ENCODE assay signal across 8 mouse cellular contexts in the genomic region with DNA sequence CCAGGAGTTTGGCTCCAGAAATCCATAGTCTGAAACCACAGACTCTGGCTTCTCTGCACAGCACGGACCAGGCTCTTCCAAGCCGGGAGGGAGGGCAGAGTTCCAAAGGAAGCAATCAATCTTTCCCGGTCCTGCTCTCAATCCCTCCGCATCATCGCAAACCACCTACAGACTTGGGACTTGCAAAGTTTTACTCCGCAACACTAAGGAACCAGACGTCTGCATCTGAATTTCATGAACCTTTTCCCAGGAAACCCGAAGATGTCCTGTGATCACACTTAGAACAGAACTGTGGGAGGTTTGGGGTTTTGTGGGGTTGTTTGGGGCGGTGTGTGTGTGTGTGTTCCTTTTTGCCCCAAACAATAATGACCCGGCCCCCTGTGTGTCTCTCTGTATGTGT. TPM values are rescaled to one million over a fixed set of nuclear protein-coding genes. Genes with fewer than 3 reads are reported as not detected.
DNase-seq lines count a peak whose midpoint lies in the region; ATAC-seq and TF ChIP-seq lines count a peak whose summit lies in the region.

No protein-coding gene starts in this region.

- H3K27me3 ChIP-seq in heart, embryonic 12.5 days (replicated peaks), result no peaks in the 10 kb centered on the region
- H3K27me3 ChIP-seq in intestine, embryonic 16.5 days (replicated peaks; ENCODE audit: control insufficient read depth, insufficient read depth, low read length), result no peaks in the 10 kb centered on the region
- H3K27me3 ChIP-seq in small intestine, adult 2 months (ENCODE audit: control insufficient read depth, insufficient read depth, low read length), result no peaks in the 10 kb centered on the region

- ATAC-seq in heart, embryonic 12.5 days (ENCODE audit: insufficient number of reproducible peaks, low FRiP score), result no peak
- ATAC-seq in erythroid progenitor cell, adult 5-6 weeks (replicated peaks; ENCODE audit: low FRiP score, poor library complexity, severe bottlenecking), result peak; percentile 18
- ATAC-seq in intestine, embryonic 16.5 days, result no peak; the same call in 1 of the 2 replicates
- no peak for ATAC-seq in megakaryocyte-erythroid progenitor cell, adult 5-6 weeks (replicated peaks; ENCODE audit: low FRiP score, low TSS enrichment, poor library complexity, severe bottlenecking)

- H3K4me1 ChIP-seq in heart, embryonic 12.5 days (replicated peaks), result peaks cover 24% of the 10 kb centered on the region
- peaks cover 19% of the 10 kb centered on the region for H3K4me1 ChIP-seq in intestine, embryonic 16.5 days (ENCODE audit: control insufficient read depth, insufficient read depth, low read length)
- peaks cover 10% of the 10 kb centered on the region for H3K4me1 ChIP-seq in lung, adult 2 months (ENCODE audit: control insufficient read depth, insufficient read depth, low read length)
- H3K4me1 ChIP-seq in small intestine, adult 2 months (ENCODE audit: control insufficient read depth, insufficient read depth, insufficient read length, low read length), result peaks cover 13% of the 10 kb centered on the region

- no peaks in the 10 kb centered on the region for H3K9me3 ChIP-seq in heart, embryonic 12.5 days (replicated peaks)
- no peaks in the 10 kb centered on the region for H3K9me3 ChIP-seq in intestine, embryonic 16.5 days (ENCODE audit: control insufficient read depth, low read length)

- H3K36me3 ChIP-seq in heart, embryonic 12.5 days, result no peaks in the 10 kb centered on the region
- H3K36me3 ChIP-seq in intestine, embryonic 16.5 days (ENCODE audit: control insufficient read depth, insufficient read depth, low read length), result no peaks in the 10 kb centered on the region
- H3K36me3 ChIP-seq in small intestine, adult 2 months (ENCODE audit: control insufficient read depth, insufficient read depth, low read length), result no peaks in the 10 kb centered on the region

- no peak overlapping the region for H3K27ac ChIP-seq in heart, embryonic 12.5 days (ENCODE audit: poor library complexity, severe bottlenecking)
- H3K27ac ChIP-seq in intestine, embryonic 16.5 days (ENCODE audit: low read length), result peak overlapping the region; percentile 69
- peak overlapping the region; percentile 66; the same call in 1 of the 2 replicates for H3K27ac ChIP-seq in small intestine, adult 2 months (ENCODE audit: insufficient read depth, low read depth, low read length)

- peak overlapping the region; percentile 94 for H3K4me3 ChIP-seq in heart, embryonic 12.5 days
- peak overlapping the region; percentile 88 for H3K4me3 ChIP-seq in intestine, embryonic 16.5 days (ENCODE audit: low read length)
- H3K4me3 ChIP-seq in lung, adult 2 months (replicated peaks; ENCODE audit: extremely low read depth, low read depth, low read length), result peak overlapping the region; percentile 81
- peak overlapping the region; percentile 77 for H3K4me3 ChIP-seq in small intestine, adult 2 months (ENCODE audit: low read depth, low read length)

- no peak for TF ChIP-seq POLR2A in lung, adult 2 months (IDR thresholded peaks at IDR 0.05; ENCODE audit: borderline replicate concordance, extremely low read depth, low read depth, low read length)
- TF ChIP-seq POLR2A in small intestine, adult 2 months (IDR thresholded peaks at IDR 0.05; ENCODE audit: low read depth, low read length), result no peak

- H3K9ac ChIP-seq in heart, embryonic 12.5 days, result peak overlapping the region; percentile 96
- peak overlapping the region; percentile 92 for H3K9ac ChIP-seq in intestine, embryonic 16.5 days (ENCODE audit: low read depth, low read length)

- WGBS in heart, embryonic 12.5 days, result 5% methylated on average over 10 of the region's 10 CpGs
- 1% methylated on average over 10 of the region's 10 CpGs for WGBS in intestine, embryonic 16.5 days
- WGBS in lung, adult 2 months, result 2% methylated on average over 10 of the region's 10 CpGs
- 2% methylated on average over 10 of the region's 10 CpGs for WGBS in small intestine, adult 2 months

- peak overlapping the region; percentile 84 for H3K4me2 ChIP-seq in heart, embryonic 12.5 days
- peak overlapping the region; percentile 67 for H3K4me2 ChIP-seq in intestine, embryonic 16.5 days (ENCODE audit: low read depth, low read length)

- intact Hi-C loops in heart, postnatal 36 days (cut with DNase I), result loop anchor here (5.0 kb wide), 1 partner anchor 282 kb away; no protein-coding TSS in a partner anchor

- no peak for TF ChIP-seq CTCF in lung, adult 2 months (IDR thresholded peaks at IDR 0.05; ENCODE audit: insufficient read depth, low read length)
- TF ChIP-seq CTCF in small intestine, adult 2 months (IDR thresholded peaks at IDR 0.05; ENCODE audit: extremely low read depth, insufficient read length, insufficient replicate concordance, low read depth, low read length), result no peak

- no peak for DNase-seq in heart, postnatal 36 days
- peak; percentile 57 for DNase-seq in adrenal gland, postnatal 25 days
- DNase-seq in lung, adult 2 months, result no peak

RNA-seq across cellular contexts. Expression of a gene that starts 0.8 kb away (rescaled TPM):
- 31.9 and 36.0 TPM in 2 replicates for polyA plus RNA-seq in heart, embryonic 12.5 days (2016; fragmentation: Nextera tagmentation; extraction: Ambion mirVana)
- 1 to 10 TPM; 8.4 to 10.0 TPM for total RNA-seq in heart, postnatal 36 days (2021)
- 16.0 and 17.1 TPM in 2 replicates for total RNA-seq in adrenal gland, postnatal 25 days (2021)
- 10.1 and 27.2 TPM in 2 replicates for total RNA-seq in erythroid progenitor cell, adult 5-6 weeks (2015; ENCODE audit: low replicate concordance)
- 2.8 and 18.2 TPM in 2 replicates for total RNA-seq in erythroid progenitor cell, adult 5-6 weeks (2017; ENCODE audit: low replicate concordance)
- 35.6 and 38.5 TPM in 2 replicates for polyA plus RNA-seq in intestine, embryonic 16.5 days (2015; fragmentation: Nextera tagmentation; extraction: Ambion mirVana)
- polyA plus RNA-seq in lung, adult 2 months (2012; rRNA removed), result 8.3 TPM in 2 replicates
- 5.0 and 9.0 TPM in 2 replicates for polyA plus RNA-seq in small intestine, adult 2 months (2012; rRNA removed)
- total RNA-seq in megakaryocyte-erythroid progenitor cell, adult 5-6 weeks (2014; fragmentation: Nextera tagmentation), result 26.4 and 33.3 TPM in 2 replicates
- 24.0 and 32.0 TPM in 2 replicates for total RNA-seq in megakaryocyte-erythroid progenitor cell, adult 5-6 weeks (2017)
